Mouse (Mus musculus) olfactory bulb, adult 2 months (tissue): ENCODE measurements around the gene Tubgcp6.

Experiments used
- CTCF ChIP-seq: fragments of 200-500 bp; IDR thresholded peaks from 2 replicates; pipeline ENCODE4 v1.5.1; 2012; ENCODE audit warnings: low read depth, mild to moderate bottlenecking, low read length, moderate library complexity; ENCODE audit not compliant: insufficient read depth
- POLR2A ChIP-seq: fragments of 200-500 bp; IDR thresholded peaks from 2 replicates; pipeline ENCODE4 v1.6.1; 2012; ENCODE audit warnings: mild to moderate bottlenecking, low read depth, low read length, moderate library complexity; ENCODE audit not compliant: insufficient read depth

GRCm38 (mm10) chr15:89138046-89138405 lies 15.1 kb upstream of the Tubgcp6 start:
- TF ChIP-seq POLR2A (no peak), CTCF (no peak)
